Mouse (Mus musculus) liver, embryonic 14.5 days (tissue): ENCODE data around the gene Sspn.

ENCODE experiments used
- CTCF ChIP-seq: IDR thresholded peaks from 2 replicates; pipeline ENCODE4 v1.5.1; 2016; ENCODE audit warnings: antibody characterized with exemption, low read depth, control low read depth
- EP300 ChIP-seq: IDR thresholded peaks from 2 replicates; pipeline ENCODE4 v1.6.1; 2016; ENCODE audit warnings: antibody characterized with exemption, low read depth

DNA sequence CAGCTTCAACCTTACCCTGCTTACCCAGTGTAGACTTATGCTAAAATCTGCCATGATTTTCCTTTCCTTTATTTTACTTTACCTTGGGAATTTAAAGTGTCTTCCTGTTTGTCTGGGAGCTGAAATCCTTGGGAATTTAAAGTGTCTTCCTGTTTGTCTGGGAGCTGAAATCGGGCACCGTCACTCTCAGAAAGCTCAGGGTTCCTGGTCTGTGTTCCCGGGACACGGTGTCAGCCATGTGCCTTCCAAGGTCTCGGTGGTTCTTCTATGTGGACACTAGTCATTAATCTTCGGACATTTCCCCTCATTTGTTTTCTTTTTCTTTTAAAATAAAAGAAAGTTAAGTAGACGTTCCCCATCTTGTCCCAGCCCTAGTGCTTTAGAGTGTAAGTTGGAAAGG is 43.3 kb downstream of the Sspn start:
- TF ChIP-seq CTCF, result no peak
- TF ChIP-seq EP300, result no peak
